Mouse (Mus musculus) cortical plate, adult 2 months (tissue): ENCODE measurements around the gene Gm49396.

ENCODE experiments used
- CTCF ChIP-seq: fragments of 200-500 bp; IDR thresholded peaks from 2 replicates; pipeline ENCODE4 v1.5.1; 2011; ENCODE audit warnings: mild to moderate bottlenecking, control low read depth, low read length; ENCODE audit not compliant: insufficient read depth; ENCODE audit errors: extremely low read depth
- POLR2A ChIP-seq: fragments of 200-500 bp; IDR thresholded peaks from 2 replicates; pipeline ENCODE4 v1.6.1; 2011; ENCODE audit warnings: mild to moderate bottlenecking, low read length, control low read depth; ENCODE audit not compliant: insufficient read depth; ENCODE audit errors: extremely low read depth

- TF ChIP-seq POLR2A (no peak), CTCF (no peak)
These were observed 18.4 kb downstream of the Gm49396 start for GRCm38 (mm10) chr7:30581547-30581946.
